Mouse (Mus musculus): Measurements from ENCODE around the gene Plcd3. TPM values are rescaled to one million over a fixed set of nuclear protein-coding genes. Genes with fewer than 3 reads are reported as not detected.

Gene Plcd3
- total and polyA plus RNA-seq, 2 experiments from 2014 or later: 4.8 to 13.8 TPM

DNA sequence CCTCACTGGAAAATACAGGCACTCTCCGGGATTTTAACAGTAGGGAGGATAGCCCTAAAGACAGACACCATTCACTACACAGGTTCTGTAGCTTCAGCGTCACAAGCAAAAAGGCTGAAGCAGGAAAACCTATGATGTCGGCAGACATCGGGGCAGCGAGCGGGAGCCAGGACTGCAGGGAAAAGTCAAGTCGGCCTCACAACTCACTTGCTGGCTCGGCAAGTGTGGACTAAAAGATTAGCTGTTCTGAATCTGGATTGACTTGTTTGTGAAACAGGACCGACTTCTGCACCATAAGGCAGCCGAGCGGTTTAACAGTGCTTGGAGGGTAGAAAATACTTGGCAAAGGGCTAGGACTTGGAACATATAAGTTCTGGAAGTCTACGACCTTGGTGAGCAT is 11.5 kb upstream of the Plcd3 start:
- 0 out of 2 replicates have a peak, but pooled peaks cover 8% of the 10 kb centered on the region for H3K27me3 ChIP-seq (ENCODE audit: insufficient read depth, low read length)
- TF ChIP-seq CTCF (IDR thresholded peaks at IDR 0.05; ENCODE audit: low read depth): no peak
- H3K36me3 ChIP-seq (ENCODE audit: insufficient read depth, low read length): no peaks in the 10 kb centered on the region
- H3K9me3 ChIP-seq (ENCODE audit: low read length): no peaks in the 10 kb centered on the region
- DNase-seq (ENCODE audit: low spot score) (no peak), ATAC-seq (no peak)
- H3K27ac ChIP-seq: no peak overlapping the region
- H3K9ac ChIP-seq (replicated peaks; ENCODE audit: low read length): no peak overlapping the region
- WGBS: 38% methylated on average over 12 of the region's 12 CpGs
- no peak overlapping the region for H3K4me3 ChIP-seq (ENCODE audit: low read length)
- no peak overlapping the region for H3K4me2 ChIP-seq (ENCODE audit: low read depth, low read length)
- peaks cover 5% of the 10 kb centered on the region for H3K4me1 ChIP-seq (ENCODE audit: insufficient read depth, low read length)

DNA sequence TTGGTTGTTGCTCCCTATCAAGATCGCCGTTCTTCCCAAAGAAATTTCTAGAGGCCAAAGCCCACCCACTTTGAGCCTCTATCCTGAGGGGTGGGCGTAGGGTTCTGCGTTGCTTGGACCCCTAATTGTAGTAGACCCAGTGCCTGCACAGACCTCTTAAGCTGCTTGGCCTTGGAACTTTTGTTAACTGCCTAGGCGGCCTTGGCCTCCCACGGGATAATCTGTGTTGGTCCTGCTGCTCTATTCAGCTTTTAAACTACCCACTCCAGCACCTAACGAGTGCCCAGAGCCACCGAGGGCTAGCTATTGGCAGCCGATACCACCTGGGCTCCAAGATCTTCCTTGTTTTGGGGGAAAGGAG is 11.1 kb upstream of the Plcd3 start:
- Histone ChIP-seq H3K9ac (replicated peaks; ENCODE audit: low read length) (no peak overlapping the region), H3K9me3 (ENCODE audit: low read length) (no peaks in the 10 kb centered on the region), H3K4me1 (ENCODE audit: insufficient read depth, low read length) (peaks cover 5% of the 10 kb centered on the region), H3K4me2 (ENCODE audit: low read depth, low read length) (peak overlapping the region; percentile 52), H3K27me3 (ENCODE audit: insufficient read depth, low read length) (0 out of 2 replicates have a peak, but pooled peaks cover 8% of the 10 kb centered on the region), H3K4me3 (ENCODE audit: low read length) (peak overlapping the region; percentile 28; the same call in 1 of the 2 replicates), H3K36me3 (ENCODE audit: insufficient read depth, low read length) (no peaks in the 10 kb centered on the region), H3K27ac (no peak overlapping the region; the same call in 1 of the 2 replicates)
- ATAC-seq (no peak), DNase-seq (ENCODE audit: low spot score) (no peak)
- 15% methylated on average over 9 of the region's 9 CpGs for WGBS
- TF ChIP-seq CTCF (IDR thresholded peaks at IDR 0.05; ENCODE audit: low read depth): no peak

DNA sequence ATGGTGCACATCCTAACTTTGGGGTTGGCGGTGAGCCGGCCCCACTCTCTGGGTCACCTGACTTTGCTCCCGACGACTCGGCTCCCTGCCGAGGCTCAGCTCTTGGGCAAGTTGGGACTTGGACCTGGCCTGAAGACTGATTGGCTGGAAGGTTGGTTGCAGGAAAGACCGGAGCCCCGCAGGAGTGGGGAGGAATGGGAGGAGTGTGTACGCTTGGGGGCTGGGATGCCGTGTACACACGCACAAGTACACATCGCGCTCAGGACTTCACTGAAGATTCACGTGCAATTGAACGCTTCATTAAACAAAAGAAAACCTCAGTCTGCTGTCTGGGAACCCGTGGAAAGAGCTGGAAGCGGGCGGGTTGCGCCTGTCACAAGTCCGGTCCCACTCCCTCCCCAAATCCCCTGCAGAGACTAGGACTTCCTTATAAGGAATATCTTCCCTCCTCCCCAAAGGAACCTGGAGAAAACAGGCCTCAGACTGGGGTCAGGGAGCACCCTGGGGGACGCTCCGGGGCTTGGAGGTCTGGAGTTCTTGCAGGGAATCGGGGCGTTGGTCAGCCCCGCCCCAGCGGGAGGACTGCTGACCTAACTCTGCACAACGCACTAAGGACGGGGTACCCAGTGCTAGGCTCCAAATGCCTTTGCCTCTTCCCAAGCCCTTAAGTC is 10.6 kb upstream of the Plcd3 start:
- Histone ChIP-seq H3K4me3 (ENCODE audit: low read length) (peak overlapping the region; percentile 28), H3K4me2 (ENCODE audit: low read depth, low read length) (peak overlapping the region; percentile 52), H3K4me1 (ENCODE audit: insufficient read depth, low read length) (peaks cover 5% of the 10 kb centered on the region), H3K27ac (no peak overlapping the region; the same call in 1 of the 2 replicates), H3K9me3 (ENCODE audit: low read length) (no peaks in the 10 kb centered on the region), H3K36me3 (ENCODE audit: insufficient read depth, low read length) (no peaks in the 10 kb centered on the region), H3K9ac (replicated peaks; ENCODE audit: low read length) (no peak overlapping the region; the same call in 1 of the 2 replicates), H3K27me3 (ENCODE audit: insufficient read depth, low read length) (0 out of 2 replicates have a peak, but pooled peaks cover 8% of the 10 kb centered on the region)
- WGBS: 2% methylated on average over 28 of the region's 28 CpGs
- no peak for DNase-seq (ENCODE audit: low spot score)
- no peak for ATAC-seq
- no peak for TF ChIP-seq CTCF (IDR thresholded peaks at IDR 0.05; ENCODE audit: low read depth)

DNA sequence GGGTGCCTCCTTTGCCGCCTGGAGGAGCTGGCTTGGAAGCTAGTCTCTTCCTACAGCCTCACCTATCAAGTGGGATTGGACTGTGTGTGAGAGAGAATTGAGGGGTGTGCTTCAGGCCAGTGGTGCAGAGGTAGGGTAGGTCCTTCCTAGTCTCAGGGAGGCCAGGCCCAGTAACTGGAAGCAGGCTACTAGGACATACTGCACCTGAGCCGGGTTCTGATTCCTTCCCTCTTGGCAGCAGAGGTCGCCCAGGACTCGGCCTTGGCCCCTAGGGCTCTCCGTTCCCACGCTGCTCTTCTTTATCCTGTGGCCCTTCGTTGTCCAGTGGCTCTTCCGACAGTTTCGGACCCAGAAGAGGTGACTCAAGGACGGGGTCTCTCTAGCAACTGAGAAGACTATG is 9.8 kb upstream of the Plcd3 start:
- H3K27me3 ChIP-seq (ENCODE audit: insufficient read depth, low read length): 0 out of 2 replicates have a peak, but pooled peaks cover 8% of the 10 kb centered on the region
- DNase-seq (ENCODE audit: low spot score) (no peak), ATAC-seq (no peak)
- no peak overlapping the region for H3K4me3 ChIP-seq (ENCODE audit: low read length)
- TF ChIP-seq CTCF (IDR thresholded peaks at IDR 0.05; ENCODE audit: low read depth): no peak
- no peaks in the 10 kb centered on the region for H3K36me3 ChIP-seq (ENCODE audit: insufficient read depth, low read length)
- H3K4me1 ChIP-seq (ENCODE audit: insufficient read depth, low read length): peaks cover 5% of the 10 kb centered on the region
- H3K4me2 ChIP-seq (ENCODE audit: low read depth, low read length): peak overlapping the region; percentile 52; the same call in 1 of the 2 replicates
- no peaks in the 10 kb centered on the region for H3K9me3 ChIP-seq (ENCODE audit: low read length)
- H3K27ac ChIP-seq: no peak overlapping the region
- no peak overlapping the region for H3K9ac ChIP-seq (replicated peaks; ENCODE audit: low read length)
- 15% methylated on average over 10 of the region's 10 CpGs for WGBS

DNA sequence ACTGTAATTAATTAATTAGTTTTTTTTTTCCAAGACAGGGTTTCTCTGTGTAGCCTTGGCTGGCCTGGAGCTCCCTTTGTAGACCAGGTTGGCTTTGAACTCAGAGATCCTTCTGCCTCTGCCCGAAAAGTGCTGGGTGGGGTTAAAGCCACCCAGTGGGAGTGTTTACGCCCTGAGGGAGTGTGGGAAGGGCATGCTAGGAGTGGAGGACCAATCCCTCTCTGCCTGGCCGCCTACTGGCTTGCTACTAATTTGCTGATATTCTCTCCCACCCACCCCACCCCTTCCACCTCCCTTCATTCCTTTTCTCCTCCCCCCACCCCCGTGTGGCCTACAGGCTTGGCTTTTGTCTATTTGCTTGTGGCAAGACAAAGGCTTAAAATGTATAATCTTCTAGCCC is 4.9 kb upstream of the Plcd3 start:
- Histone ChIP-seq H3K27ac (no peak overlapping the region), H3K9ac (replicated peaks; ENCODE audit: low read length) (no peak overlapping the region), H3K4me3 (ENCODE audit: low read length) (no peak overlapping the region), H3K4me1 (ENCODE audit: insufficient read depth, low read length) (no peaks in the 10 kb centered on the region), H3K27me3 (ENCODE audit: insufficient read depth, low read length) (0 out of 2 replicates have a peak, but pooled peaks cover 3% of the 10 kb centered on the region), H3K4me2 (ENCODE audit: low read depth, low read length) (no peak overlapping the region), H3K9me3 (ENCODE audit: low read length) (no peaks in the 10 kb centered on the region), H3K36me3 (ENCODE audit: insufficient read depth, low read length) (no peaks in the 10 kb centered on the region)
- no peak for ATAC-seq
- no peak for DNase-seq (ENCODE audit: low spot score)
- WGBS: 63% methylated on average over 4 of the region's 4 CpGs
- no peak for TF ChIP-seq CTCF (IDR thresholded peaks at IDR 0.05; ENCODE audit: low read depth)

DNA sequence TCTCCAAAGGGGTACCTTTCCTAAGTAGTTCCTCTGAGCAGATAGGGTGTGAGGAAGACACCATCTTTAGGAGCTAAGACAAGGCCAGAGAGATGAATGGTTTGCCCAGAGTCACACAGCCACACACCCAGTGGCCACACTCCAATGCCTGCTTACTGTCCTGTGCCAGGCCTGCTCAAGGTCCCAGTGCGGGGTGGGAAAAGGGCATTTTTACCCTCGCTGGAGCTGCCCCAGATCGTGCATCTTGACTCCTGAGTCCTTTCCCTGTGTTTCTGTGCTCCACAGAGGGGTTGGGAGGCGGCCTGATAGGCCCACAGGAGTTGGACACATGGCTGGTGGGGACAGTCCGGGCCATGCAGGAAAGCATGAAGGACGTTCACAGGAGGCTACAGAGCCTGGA is 4.4 kb upstream of the Plcd3 start:
- Histone ChIP-seq H3K4me1 (ENCODE audit: insufficient read depth, low read length) (no peaks in the 10 kb centered on the region), H3K27me3 (ENCODE audit: insufficient read depth, low read length) (no peaks in the 10 kb centered on the region), H3K9me3 (ENCODE audit: low read length) (no peaks in the 10 kb centered on the region), H3K9ac (replicated peaks; ENCODE audit: low read length) (no peak overlapping the region), H3K4me2 (ENCODE audit: low read depth, low read length) (no peak overlapping the region), H3K4me3 (ENCODE audit: low read length) (no peak overlapping the region), H3K27ac (no peak overlapping the region), H3K36me3 (ENCODE audit: insufficient read depth, low read length) (no peaks in the 10 kb centered on the region)
- DNase-seq (ENCODE audit: low spot score) (no peak), ATAC-seq (no peak)
- 90% methylated on average over 6 of the region's 6 CpGs for WGBS
- no peak for TF ChIP-seq CTCF (IDR thresholded peaks at IDR 0.05; ENCODE audit: low read depth)

DNA sequence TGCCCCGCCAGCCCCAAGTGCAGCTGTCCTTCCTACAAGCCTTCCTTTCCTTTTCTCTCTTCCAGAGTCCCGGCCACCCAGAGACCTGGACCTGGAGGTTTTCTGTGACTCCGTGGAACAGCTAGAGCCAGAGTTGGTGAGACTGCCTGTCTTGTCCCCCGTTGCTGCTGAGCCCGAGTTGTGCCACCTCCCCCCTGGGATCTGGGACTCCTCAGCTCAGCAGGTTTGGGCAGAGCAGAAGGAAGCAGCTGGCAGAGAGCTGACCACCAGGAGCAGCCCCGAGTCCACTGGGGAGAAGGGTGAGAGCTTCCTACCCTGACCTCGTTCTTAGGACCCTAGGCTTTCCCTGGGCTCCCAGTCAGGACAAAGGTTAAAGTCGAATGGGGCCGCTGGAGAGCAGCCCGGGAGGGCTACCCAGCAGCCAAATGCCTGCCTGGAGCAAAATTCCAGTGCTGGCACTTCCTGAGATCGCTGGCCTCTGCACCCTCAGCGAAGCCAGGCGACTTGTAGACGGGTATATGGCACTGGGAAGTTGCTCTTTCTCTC is 3.8 kb upstream of the Plcd3 start:
- Histone ChIP-seq H3K36me3 (ENCODE audit: insufficient read depth, low read length) (no peaks in the 10 kb centered on the region), H3K4me3 (ENCODE audit: low read length) (no peak overlapping the region), H3K4me2 (ENCODE audit: low read depth, low read length) (no peak overlapping the region), H3K4me1 (ENCODE audit: insufficient read depth, low read length) (no peaks in the 10 kb centered on the region), H3K9me3 (ENCODE audit: low read length) (no peaks in the 10 kb centered on the region), H3K27me3 (ENCODE audit: insufficient read depth, low read length) (0 out of 2 replicates have a peak, but pooled peaks cover 2% of the 10 kb centered on the region), H3K27ac (no peak overlapping the region), H3K9ac (replicated peaks; ENCODE audit: low read length) (no peak overlapping the region)
- ATAC-seq: no peak
- no peak for DNase-seq (ENCODE audit: low spot score)
- TF ChIP-seq CTCF (IDR thresholded peaks at IDR 0.05; ENCODE audit: low read depth): no peak
- 55% methylated on average over 14 of the region's 14 CpGs for WGBS

All from hindbrain, postnatal 0 days (tissue).